Mouse (Mus musculus) midbrain, embryonic 10.5 days (tissue): ENCODE data around the gene Prom2. TPM values are rescaled to one million over a fixed set of nuclear protein-coding genes. Genes with fewer than 3 reads are reported as not detected.

Source experiments
- DNase-seq: peaks from one replicate; pipeline ENCODE4 v3.0.0-alpha.2; 2017; ENCODE audit warnings: low spot score
- H3K27ac ChIP-seq: fragments of 300-500 bp; sonication (generic); replicated peaks from 2 replicates; pipeline ENCODE4 v1.5.1; 2016; ENCODE audit warnings: mild to moderate bottlenecking
- H3K27me3 ChIP-seq: fragments of 300-500 bp; sonication (generic); 2 replicates; pipeline ENCODE4 v1.6.1; 2016; ENCODE audit warnings: low read depth, mild to moderate bottlenecking; ENCODE audit not compliant: poor library complexity, severe bottlenecking
- H3K36me3 ChIP-seq: fragments of 300-500 bp; sonication (generic); 2 replicates; pipeline ENCODE4 v1.6.1; 2016; ENCODE audit warnings: mild to moderate bottlenecking, moderate library complexity
- H3K4me1 ChIP-seq: fragments of 300-500 bp; sonication (generic); 2 replicates; pipeline ENCODE4 v1.6.1; 2016
- H3K4me3 ChIP-seq: fragments of 300-500 bp; sonication (generic); 2 replicates; pipeline ENCODE4 v1.5.1; 2016; ENCODE audit warnings: mild to moderate bottlenecking, moderate library complexity
- H3K9me3 ChIP-seq: fragments of 300-500 bp; sonication (generic); replicated peaks from 2 replicates; pipeline ENCODE4 v1.6.1; 2016; ENCODE audit warnings: mild to moderate bottlenecking
- whole genome bisulfite sequencing: fragments of 180-500 bp; shearing (Covaris S2); methylation state at CpG from one replicate; pipeline ENCODE4 v1.1.7; 2016; 5-methylcytosine and 5-hydroxymethylcytosine counted together
- polyA plus RNA-seq: library from polyadenylated mRNA; unstranded; fragments of >200 nt; fragmentation: Nextera tagmentation; extraction: Ambion mirVana; gene quantifications from 2 replicates; pipeline ENCODE4 v1.2.1, GENCODE M21; 2016

The Prom2 gene
- polyA plus RNA-seq, 1 experiment from 2014 or later = 0.28 TPM

DNA sequence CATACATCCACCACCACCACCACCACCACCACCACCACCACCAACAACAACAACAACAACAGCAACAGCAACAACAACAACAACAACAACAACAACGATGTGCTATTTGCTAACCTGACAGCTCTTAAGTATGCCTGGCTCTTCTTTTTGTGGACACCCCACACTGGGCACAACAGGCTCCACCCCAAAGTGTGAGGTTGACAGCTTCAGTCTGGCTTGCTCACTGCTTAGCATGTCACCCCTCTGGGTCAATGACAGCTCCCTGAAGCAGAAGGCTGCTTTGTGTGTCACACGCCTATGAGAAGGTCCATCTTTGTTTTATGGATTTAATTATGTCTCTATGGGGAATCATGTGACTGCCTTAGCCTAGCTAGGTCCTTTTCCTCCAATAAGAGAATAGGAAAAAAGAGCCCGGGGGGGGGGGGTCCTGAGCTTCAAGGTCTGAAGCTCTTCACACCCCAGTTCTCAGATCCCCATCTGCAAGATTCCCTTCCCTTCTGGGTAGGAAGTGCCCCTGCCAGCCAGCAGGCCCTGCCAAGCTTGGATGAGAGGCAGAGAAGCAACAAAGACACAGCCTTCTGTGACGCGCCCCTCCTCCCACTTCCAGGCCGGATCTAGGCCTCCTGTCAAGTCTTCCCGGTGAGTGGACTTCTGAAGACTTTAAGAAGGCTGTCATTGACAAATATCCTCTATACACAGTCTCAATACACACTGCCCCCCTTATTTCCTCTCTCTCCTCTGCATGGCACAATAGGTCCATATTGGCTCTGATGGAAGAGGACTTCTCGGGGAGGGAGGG lies 37.3 kb downstream of the Prom2 start:
- peaks cover 18% of the 10 kb centered on the region for H3K27me3 ChIP-seq
- WGBS = 60% methylated on average over 8 of the region's 8 CpGs
- peaks cover 5% of the 10 kb centered on the region; the same call in 1 of the 2 replicates for H3K4me1 ChIP-seq
- H3K4me3 ChIP-seq = no peak overlapping the region
- DNase-seq = no peak
- H3K9me3 ChIP-seq = no peaks in the 10 kb centered on the region
- H3K27ac ChIP-seq = no peak overlapping the region
- H3K36me3 ChIP-seq = no peaks in the 10 kb centered on the region

- no peaks in the 10 kb centered on the region for H3K9me3 ChIP-seq
- peaks cover 5% of the 10 kb centered on the region; the same call in 1 of the 2 replicates for H3K4me1 ChIP-seq
- peak; percentile 59 for DNase-seq
- WGBS = 64% methylated on average over 7 of the region's 7 CpGs
- no peak overlapping the region for H3K4me3 ChIP-seq
- no peak overlapping the region for H3K27ac ChIP-seq
- H3K27me3 ChIP-seq = peaks cover 10% of the 10 kb centered on the region
- H3K36me3 ChIP-seq = no peaks in the 10 kb centered on the region
These were observed 40.2 kb downstream of the Prom2 start for GRCm38 (mm10) chr2:127501061-127501460.

DNA sequence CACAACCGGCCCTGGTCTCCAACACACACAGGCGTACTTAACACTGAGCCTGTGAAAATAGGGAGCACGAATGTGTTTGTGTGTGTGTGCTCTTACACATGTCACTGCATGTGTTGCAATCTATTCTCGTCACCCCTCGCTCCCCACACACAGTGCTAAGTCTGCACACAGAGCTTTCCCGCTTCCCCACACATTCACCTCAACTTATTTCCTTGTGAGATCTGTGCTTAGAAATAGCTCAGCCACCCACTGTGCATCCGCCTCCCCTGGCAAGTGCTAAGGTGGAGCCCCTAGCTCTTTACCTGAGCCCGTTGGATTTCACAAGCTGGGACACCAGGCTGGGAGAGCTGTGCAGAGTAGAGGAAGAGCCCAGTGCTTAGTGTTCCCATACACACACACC lies 42.5 kb downstream of the Prom2 start:
- no peaks in the 10 kb centered on the region for H3K9me3 ChIP-seq
- no peak overlapping the region for H3K27ac ChIP-seq
- DNase-seq = no peak
- no peak overlapping the region for H3K4me3 ChIP-seq
- no peaks in the 10 kb centered on the region for H3K27me3 ChIP-seq
- no peaks in the 10 kb centered on the region for H3K4me1 ChIP-seq
- WGBS = 75% methylated on average over 8 of the region's 8 CpGs
- no peaks in the 10 kb centered on the region for H3K36me3 ChIP-seq

GRCm38 (mm10) chr2:127496321-127496720 lies 44.9 kb downstream of the Prom2 start:
- no peak overlapping the region for H3K27ac ChIP-seq

GRCm38 (mm10) chr2:127484476-127485170 lies 56.6 kb downstream of the Prom2 start:
- Histone ChIP-seq H3K27me3 (peaks cover 72% of the 10 kb centered on the region), H3K36me3 (no peaks in the 10 kb centered on the region), H3K4me1 (peaks cover 34% of the 10 kb centered on the region), H3K9me3 (no peaks in the 10 kb centered on the region), H3K27ac (no peak overlapping the region), H3K4me3 (peak overlapping the region; percentile 39)
- WGBS = 7% methylated on average over 19 of the region's 19 CpGs
- DNase-seq = peak; percentile 70

More at GRCm38 (mm10) chr2:127496321-127496720, 44.9 kb downstream of the Prom2 start:
- Histone ChIP-seq H3K4me3 (no peak overlapping the region), H3K27me3 (0 out of 2 replicates have a peak, but pooled peaks cover 3% of the 10 kb centered on the region), H3K9me3 (no peaks in the 10 kb centered on the region), H3K36me3 (no peaks in the 10 kb centered on the region), H3K4me1 (no peaks in the 10 kb centered on the region)
- DNase-seq = no peak
- WGBS = 63% methylated on average over 1 of the region's 1 CpGs

- under 1% methylated on average over 20 of the region's 21 CpGs for WGBS
- DNase-seq = peak; percentile 27
- peak overlapping the region; percentile 59 for H3K4me3 ChIP-seq
These were observed 58.3 kb downstream of the Prom2 start for GRCm38 (mm10) chr2:127483001-127483400.

DNA sequence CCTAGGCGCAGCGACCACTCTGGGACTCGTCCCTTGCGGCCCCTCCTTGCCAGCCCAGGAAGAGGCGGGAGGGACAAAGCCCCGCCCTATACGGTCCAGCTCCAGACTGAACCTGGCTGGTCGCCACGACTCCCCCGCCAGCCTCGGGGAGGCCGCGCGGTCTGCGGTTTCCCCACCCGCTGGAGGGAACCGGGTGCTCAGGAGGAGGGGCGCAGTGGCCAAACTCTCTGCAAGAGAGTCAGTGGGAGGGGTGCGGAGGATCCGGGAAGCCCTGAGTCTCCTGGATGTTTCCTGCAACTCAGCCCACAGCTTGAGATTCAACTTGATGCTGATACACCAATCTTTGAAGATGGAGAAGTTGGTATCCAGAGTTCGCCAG lies 58.7 kb downstream of the Prom2 start:
- no peaks in the 10 kb centered on the region for H3K9me3 ChIP-seq
- peaks cover 86% of the 10 kb centered on the region for H3K27me3 ChIP-seq
- under 1% methylated on average over 21 of the region's 21 CpGs for WGBS
- H3K27ac ChIP-seq = no peak overlapping the region; the same call in 1 of the 2 replicates
- H3K4me1 ChIP-seq = peaks cover 34% of the 10 kb centered on the region
- peak; percentile 57 for DNase-seq
- peak overlapping the region; percentile 59 for H3K4me3 ChIP-seq
- H3K36me3 ChIP-seq = no peaks in the 10 kb centered on the region

More at GRCm38 (mm10) chr2:127483001-127483400, 58.3 kb downstream of the Prom2 start:
- H3K36me3 ChIP-seq = no peaks in the 10 kb centered on the region
- H3K27ac ChIP-seq = no peak overlapping the region
- H3K27me3 ChIP-seq = peaks cover 86% of the 10 kb centered on the region
- H3K9me3 ChIP-seq = no peaks in the 10 kb centered on the region
- peaks cover 34% of the 10 kb centered on the region for H3K4me1 ChIP-seq

DNA sequence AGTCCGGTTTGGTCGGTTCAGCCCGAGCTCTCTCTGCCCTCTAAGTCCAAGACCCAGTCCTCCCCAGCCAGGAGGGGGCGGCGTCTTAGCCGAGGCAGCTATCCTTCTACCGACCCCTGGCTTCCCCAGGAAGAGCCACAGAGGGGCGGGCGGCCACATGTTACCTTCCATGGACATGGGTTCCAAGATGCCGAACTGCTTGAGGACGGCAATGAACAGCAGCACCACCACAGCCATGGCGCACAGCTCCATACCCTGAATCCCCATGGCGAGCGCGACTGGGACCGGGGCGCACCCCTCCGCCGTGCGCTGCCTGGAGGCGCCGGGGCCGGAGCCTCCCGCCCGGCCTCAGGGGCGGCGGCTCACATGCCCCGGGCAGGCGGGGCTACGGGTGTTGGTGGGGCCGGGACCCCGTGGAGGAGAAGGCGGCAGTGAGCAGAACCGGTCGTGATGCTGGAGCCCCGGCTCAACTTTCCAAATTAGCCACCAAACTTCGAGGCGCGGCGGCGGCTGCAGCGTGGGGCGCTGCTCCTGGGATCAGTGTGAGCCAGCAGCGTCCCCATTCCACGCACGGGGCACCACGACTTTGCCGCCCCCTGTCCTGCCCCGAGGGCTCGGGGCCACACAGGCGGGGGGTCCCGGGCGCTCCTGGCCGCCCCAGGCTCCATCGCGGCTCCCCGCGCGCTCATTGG lies 59.3 kb downstream of the Prom2 start:
- Histone ChIP-seq H3K4me3 (peak overlapping the region; percentile 59), H3K4me1 (peaks cover 33% of the 10 kb centered on the region), H3K27ac (no peak overlapping the region; the same call in 1 of the 2 replicates), H3K36me3 (no peaks in the 10 kb centered on the region), H3K9me3 (no peaks in the 10 kb centered on the region), H3K27me3 (peaks cover 86% of the 10 kb centered on the region)
- WGBS = under 1% methylated on average over 59 of the region's 59 CpGs
- peak; percentile 47 for DNase-seq

- no peaks in the 10 kb centered on the region for H3K36me3 ChIP-seq
- H3K4me1 ChIP-seq = peaks cover 30% of the 10 kb centered on the region
- no peak overlapping the region for H3K27ac ChIP-seq
- no peak for DNase-seq
- no peaks in the 10 kb centered on the region for H3K9me3 ChIP-seq
- 67% methylated on average over 10 of the region's 10 CpGs for WGBS
- H3K27me3 ChIP-seq = peaks cover 65% of the 10 kb centered on the region
- no peak overlapping the region for H3K4me3 ChIP-seq
These were observed 61.5 kb downstream of the Prom2 start for GRCm38 (mm10) chr2:127479763-127480162.

GRCm38 (mm10) chr2:127479210-127479609 lies 62.1 kb downstream of the Prom2 start:
- Histone ChIP-seq H3K27ac (no peak overlapping the region), H3K27me3 (peaks cover 60% of the 10 kb centered on the region), H3K9me3 (no peaks in the 10 kb centered on the region), H3K4me3 (no peak overlapping the region), H3K36me3 (no peaks in the 10 kb centered on the region), H3K4me1 (peaks cover 24% of the 10 kb centered on the region)
- 73% methylated on average over 4 of the region's 4 CpGs for whole genome bisulfite sequencing
- DNase-seq = no peak
